Mouse (Mus musculus) embryonic facial prominence, embryonic 10.5 days (tissue): ENCODE measurements around the gene Kctd10. TPM values are rescaled to one million over a fixed set of nuclear protein-coding genes. Genes with fewer than 3 reads are reported as not detected.

Experiments used
- DNase-seq: peaks from one replicate; pipeline ENCODE4 v3.0.0-alpha.2; 2017; ENCODE audit warnings: low spot score
- H3K27ac ChIP-seq: fragments of 300-500 bp; sonication (generic); replicated peaks from 2 replicates; pipeline ENCODE4 v1.5.1; 2016; ENCODE audit warnings: mild to moderate bottlenecking
- H3K27me3 ChIP-seq: fragments of 300-500 bp; sonication (generic); replicated peaks from 2 replicates; pipeline ENCODE4 v1.6.1; 2016; ENCODE audit warnings: low read depth, mild to moderate bottlenecking; ENCODE audit not compliant: poor library complexity, severe bottlenecking
- H3K36me3 ChIP-seq: fragments of 300-500 bp; sonication (generic); replicated peaks from 2 replicates; pipeline ENCODE4 v1.6.1; 2016; ENCODE audit warnings: mild to moderate bottlenecking, moderate library complexity
- H3K4me1 ChIP-seq: fragments of 300-500 bp; sonication (generic); 2 replicates; pipeline ENCODE4 v1.6.1; 2016
- H3K4me3 ChIP-seq: fragments of 300-500 bp; sonication (generic); 2 replicates; pipeline ENCODE4 v1.5.1; 2016; ENCODE audit warnings: mild to moderate bottlenecking, moderate library complexity
- H3K9me3 ChIP-seq: fragments of 300-500 bp; sonication (generic); 2 replicates; pipeline ENCODE4 v1.6.1; 2016; ENCODE audit warnings: mild to moderate bottlenecking
- WGBS: fragments of 180-500 bp; shearing (Covaris S2); methylation state at CpG from one replicate; pipeline ENCODE4 v1.1.7; 2016; 5-methylcytosine and 5-hydroxymethylcytosine counted together
- polyA plus RNA-seq: library from polyadenylated mRNA; unstranded; fragments of >200 nt; fragmentation: Nextera tagmentation; extraction: Ambion mirVana; gene quantifications from 2 replicates; pipeline ENCODE4 v1.2.1, GENCODE M21; 2016

Kctd10 gene
- polyA plus RNA-seq, 1 experiment from 2014 or later, result 112 TPM

DNA sequence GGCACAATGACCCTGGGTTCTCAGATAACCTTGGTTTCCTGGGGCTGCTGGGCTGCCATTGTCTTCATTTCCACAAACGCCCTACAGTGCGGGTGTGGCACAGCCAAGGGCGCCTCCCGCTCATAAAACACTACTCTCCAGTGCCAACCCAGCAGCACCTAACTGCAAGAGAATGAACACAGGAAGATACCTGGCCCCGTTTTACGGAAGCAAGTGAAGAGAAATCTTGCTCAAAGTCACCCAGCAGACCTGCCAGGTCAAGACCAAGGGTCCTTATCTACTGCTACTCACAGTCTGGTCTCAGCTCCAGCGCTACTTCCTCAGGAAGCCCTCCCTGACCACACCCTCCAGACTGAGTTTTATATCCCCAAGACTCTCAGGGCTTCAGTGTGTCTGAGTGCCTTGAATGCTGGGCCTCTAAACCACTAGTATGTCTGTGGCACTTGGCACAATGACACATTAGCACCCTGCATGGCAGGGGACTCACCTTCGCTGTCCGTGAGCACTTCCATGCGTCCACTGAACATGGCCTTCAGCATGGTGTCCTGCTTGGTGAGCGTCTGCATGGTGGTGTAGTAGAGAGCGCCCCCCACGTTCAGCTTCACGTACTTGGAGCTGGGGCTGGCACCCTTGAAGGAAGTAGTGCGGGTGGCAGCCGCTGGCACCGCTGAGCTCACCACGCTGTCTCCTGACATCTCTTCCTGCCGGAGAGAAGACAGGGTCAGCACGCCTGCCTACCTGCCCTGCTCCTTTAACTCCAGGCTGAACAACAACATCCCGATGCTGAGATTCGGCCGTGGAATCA is 5.7 kb downstream of the Kctd10 start:
- Histone ChIP-seq H3K4me1 (peaks cover 81% of the 10 kb centered on the region), H3K4me3 (no peak overlapping the region), H3K27me3 (no peaks in the 10 kb centered on the region), H3K9me3 (no peaks in the 10 kb centered on the region), H3K27ac (0 out of 2 replicates have a peak overlapping the region, but pooled peaks have one; percentile 86), H3K36me3 (peaks cover 77% of the 10 kb centered on the region)
- WGBS, result 92% methylated on average over 23 of the region's 23 CpGs
- no peak for DNase-seq

DNA sequence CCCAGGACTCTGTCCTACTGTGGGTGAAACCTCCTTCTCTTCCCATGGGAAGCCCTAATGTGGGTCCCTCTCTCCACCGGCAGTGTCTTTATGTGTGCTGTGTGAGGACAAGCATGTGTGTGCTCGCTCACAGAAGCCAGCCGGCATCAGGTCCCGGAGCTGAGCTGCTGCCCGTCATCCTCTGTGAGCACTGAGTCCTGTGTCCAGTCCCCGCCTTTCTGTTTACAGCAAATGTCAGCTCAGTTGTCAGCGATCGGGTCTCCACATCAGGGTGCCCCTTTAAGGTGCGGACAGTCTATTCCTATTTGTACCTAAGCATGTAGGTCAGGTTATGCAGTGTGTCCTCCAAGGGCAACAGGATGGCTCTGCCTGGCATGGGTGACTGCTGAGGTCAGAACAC is 6.7 kb downstream of the Kctd10 start:
- Histone ChIP-seq H3K27ac (peak overlapping the region; percentile 86; the same call in 1 of the 2 replicates), H3K27me3 (no peaks in the 10 kb centered on the region), H3K4me1 (peaks cover 76% of the 10 kb centered on the region), H3K4me3 (no peak overlapping the region), H3K36me3 (peaks cover 87% of the 10 kb centered on the region), H3K9me3 (no peaks in the 10 kb centered on the region)
- WGBS, result 87% methylated on average over 9 of the region's 9 CpGs
- no peak for DNase-seq

DNA sequence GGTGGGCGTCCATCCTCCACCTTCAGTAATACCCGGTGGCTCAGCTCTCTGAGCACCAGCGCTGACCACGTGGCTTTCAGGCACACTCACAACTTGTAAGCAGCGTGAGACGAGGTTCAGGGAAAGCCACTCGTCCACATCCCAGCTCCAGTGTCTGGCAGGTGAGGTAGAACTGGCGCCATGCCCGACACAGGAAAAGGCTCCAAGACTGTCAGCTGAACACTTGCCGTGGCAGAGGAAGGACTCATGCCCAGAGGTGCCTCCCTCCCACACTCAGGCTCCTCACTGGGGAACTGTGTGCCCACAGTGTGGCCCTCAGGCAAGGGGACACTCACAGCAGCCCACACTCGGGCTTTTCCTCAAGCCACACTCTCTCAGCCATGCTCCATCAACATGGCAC is 7.1 kb downstream of the Kctd10 start:
- Histone ChIP-seq H3K27ac (peak overlapping the region; percentile 86), H3K4me3 (no peak overlapping the region), H3K36me3 (peaks cover 91% of the 10 kb centered on the region), H3K9me3 (no peaks in the 10 kb centered on the region), H3K27me3 (no peaks in the 10 kb centered on the region), H3K4me1 (peaks cover 73% of the 10 kb centered on the region)
- DNase-seq, result no peak
- WGBS, result 70% methylated on average over 11 of the region's 11 CpGs

DNA sequence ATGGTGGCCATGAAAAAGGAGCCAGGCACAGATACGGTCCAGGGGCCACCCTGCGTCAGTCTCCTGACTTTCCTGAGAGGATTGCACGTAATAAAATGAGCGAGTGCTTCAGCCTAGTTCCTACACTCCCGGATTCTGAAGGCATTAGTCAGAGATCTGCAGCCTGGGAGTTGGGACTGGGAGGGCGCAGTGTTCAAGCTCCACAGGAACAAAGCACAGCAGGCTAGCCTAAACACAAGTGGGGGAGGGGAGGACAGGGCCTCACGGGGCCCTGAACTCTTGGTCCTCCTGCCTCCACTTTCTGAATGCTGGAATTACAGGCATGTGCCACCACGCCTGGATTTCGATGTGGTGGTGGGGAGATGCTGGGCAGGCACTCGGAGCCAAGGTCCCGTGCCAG is 7.7 kb downstream of the Kctd10 start:
- peak; percentile 38 for DNase-seq
- 36% methylated on average over 11 of the region's 11 CpGs for WGBS
- H3K36me3 ChIP-seq, result peaks cover 95% of the 10 kb centered on the region
- H3K9me3 ChIP-seq, result no peaks in the 10 kb centered on the region
- peaks cover 67% of the 10 kb centered on the region for H3K4me1 ChIP-seq
- H3K4me3 ChIP-seq, result peak overlapping the region; percentile 17; the same call in 1 of the 2 replicates
- peak overlapping the region; percentile 86 for H3K27ac ChIP-seq
- H3K27me3 ChIP-seq, result no peaks in the 10 kb centered on the region

DNA sequence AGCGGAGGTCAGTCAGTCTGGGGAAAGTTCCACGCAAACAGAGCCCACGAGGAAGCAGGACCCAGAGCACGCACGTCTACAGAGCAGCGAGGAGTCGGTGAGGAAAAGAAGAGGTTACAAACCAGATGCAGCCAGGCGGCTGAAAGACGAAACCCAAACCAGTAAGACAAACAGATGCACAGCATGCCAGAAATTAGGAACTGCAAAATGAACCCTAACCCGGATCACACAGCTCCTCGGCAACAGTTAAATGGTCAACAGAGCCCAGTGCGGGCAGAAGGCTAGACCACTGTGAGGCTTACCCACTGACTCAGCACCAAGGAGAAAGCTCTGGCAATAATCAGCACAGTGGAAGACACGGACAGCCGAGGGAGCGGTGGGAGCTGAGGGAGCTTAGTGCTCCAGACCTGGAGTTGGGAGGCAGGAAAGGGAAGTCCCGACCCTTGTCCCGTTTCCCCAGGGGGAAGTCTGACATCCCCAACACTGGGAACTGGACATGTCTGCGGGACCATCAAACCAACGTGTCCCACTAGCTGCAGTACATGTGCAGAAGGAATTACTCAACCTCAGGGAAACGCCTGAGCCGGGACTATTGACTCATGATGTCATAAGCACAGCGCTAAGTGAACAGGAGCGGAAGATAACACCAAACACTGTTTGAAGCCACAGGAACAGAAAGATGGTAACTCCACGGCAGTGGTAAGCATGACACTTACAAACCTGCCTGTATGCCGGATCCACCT is 8.4 kb downstream of the Kctd10 start:
- Histone ChIP-seq H3K4me3 (peak overlapping the region; percentile 17; the same call in 1 of the 2 replicates), H3K9me3 (no peaks in the 10 kb centered on the region), H3K36me3 (peaks cover 99% of the 10 kb centered on the region), H3K27ac (peak overlapping the region; percentile 86), H3K27me3 (no peaks in the 10 kb centered on the region), H3K4me1 (peaks cover 62% of the 10 kb centered on the region)
- 54% methylated on average over 25 of the region's 25 CpGs for WGBS
- DNase-seq, result peak; percentile 27

DNA sequence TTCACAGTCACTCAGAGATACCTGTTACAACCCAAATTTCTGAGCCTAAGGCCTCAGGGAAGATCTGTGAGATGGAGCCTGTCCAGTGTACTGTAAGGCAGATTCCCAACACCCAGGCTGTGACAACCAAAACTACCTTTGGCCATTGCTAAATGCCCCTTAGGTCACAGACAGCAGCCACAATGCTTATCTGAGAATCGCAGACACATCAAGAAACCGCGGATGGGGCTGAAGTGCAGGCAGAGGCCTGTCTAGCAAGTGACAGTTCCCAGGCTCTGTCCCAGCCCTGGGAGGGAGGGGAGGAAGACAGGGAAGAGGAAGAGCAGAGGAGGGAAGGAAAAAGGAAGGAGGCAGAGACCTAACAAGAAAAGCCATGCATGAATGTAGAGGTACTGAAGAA is 9.0 kb downstream of the Kctd10 start:
- H3K27ac ChIP-seq, result peak overlapping the region; percentile 86

DNA sequence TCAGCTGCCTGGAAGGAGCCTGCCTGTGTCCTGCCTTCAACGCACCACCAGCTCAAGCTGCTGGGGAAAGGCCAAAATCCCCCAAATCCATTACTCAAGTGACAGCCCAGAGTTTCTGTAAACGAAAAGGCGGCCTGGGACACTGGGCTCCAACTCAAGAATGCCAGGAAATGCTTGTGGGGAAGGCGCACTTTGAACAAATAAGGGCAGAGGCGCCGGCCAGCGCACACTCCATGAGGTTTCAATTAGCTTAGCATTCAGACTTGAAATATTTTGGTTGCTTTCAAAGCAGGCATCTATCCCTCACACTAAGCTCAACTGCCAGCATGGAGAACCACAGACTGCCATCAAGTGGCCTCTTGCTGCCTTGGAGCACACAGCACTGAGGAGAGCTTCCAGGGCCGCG is 9.9 kb downstream of the Kctd10 start:
- Histone ChIP-seq H3K27me3 (no peaks in the 10 kb centered on the region), H3K4me3 (peak overlapping the region; percentile 33), H3K27ac (peak overlapping the region; percentile 86), H3K4me1 (peaks cover 57% of the 10 kb centered on the region), H3K36me3 (peaks cover 100% of the 10 kb centered on the region), H3K9me3 (no peaks in the 10 kb centered on the region)
- 38% methylated on average over 9 of the region's 9 CpGs for WGBS
- DNase-seq, result peak; percentile 77

More for the DNA sequence above, 9.0 kb downstream of the Kctd10 start:
- H3K27me3 ChIP-seq, result no peaks in the 10 kb centered on the region
- H3K36me3 ChIP-seq, result peaks cover 100% of the 10 kb centered on the region
- WGBS, result 70% methylated on average over 3 of the region's 3 CpGs
- H3K4me3 ChIP-seq, result peak overlapping the region; percentile 33; the same call in 1 of the 2 replicates
- no peak for DNase-seq
- peaks cover 62% of the 10 kb centered on the region for H3K4me1 ChIP-seq
- no peaks in the 10 kb centered on the region for H3K9me3 ChIP-seq

DNA sequence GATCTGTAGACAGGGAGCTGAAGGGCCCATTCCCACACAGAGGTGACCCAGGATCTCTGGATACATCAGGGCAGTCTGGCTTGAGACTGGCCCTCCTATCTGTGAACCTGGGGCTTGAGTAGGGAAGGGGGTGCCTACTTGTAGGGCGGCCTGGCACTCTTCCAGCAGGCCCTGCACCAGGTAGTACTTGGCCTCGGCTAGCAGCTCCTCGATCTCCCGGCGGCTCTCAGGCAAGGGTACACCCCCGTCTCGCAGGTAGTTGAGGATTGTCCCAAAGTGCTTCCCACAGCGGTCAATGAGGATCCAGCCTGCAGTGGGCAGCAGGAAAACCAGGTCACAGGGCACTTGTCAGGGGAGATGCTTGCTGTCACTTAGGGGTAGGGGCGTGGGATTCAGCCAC is 10.4 kb downstream of the Kctd10 start:
- WGBS, result 69% methylated on average over 9 of the region's 9 CpGs
- no peak for DNase-seq
- Histone ChIP-seq H3K27me3 (no peaks in the 10 kb centered on the region), H3K9me3 (no peaks in the 10 kb centered on the region), H3K4me3 (peak overlapping the region; percentile 33), H3K36me3 (peaks cover 100% of the 10 kb centered on the region), H3K4me1 (peaks cover 57% of the 10 kb centered on the region), H3K27ac (peak overlapping the region; percentile 86)

DNA sequence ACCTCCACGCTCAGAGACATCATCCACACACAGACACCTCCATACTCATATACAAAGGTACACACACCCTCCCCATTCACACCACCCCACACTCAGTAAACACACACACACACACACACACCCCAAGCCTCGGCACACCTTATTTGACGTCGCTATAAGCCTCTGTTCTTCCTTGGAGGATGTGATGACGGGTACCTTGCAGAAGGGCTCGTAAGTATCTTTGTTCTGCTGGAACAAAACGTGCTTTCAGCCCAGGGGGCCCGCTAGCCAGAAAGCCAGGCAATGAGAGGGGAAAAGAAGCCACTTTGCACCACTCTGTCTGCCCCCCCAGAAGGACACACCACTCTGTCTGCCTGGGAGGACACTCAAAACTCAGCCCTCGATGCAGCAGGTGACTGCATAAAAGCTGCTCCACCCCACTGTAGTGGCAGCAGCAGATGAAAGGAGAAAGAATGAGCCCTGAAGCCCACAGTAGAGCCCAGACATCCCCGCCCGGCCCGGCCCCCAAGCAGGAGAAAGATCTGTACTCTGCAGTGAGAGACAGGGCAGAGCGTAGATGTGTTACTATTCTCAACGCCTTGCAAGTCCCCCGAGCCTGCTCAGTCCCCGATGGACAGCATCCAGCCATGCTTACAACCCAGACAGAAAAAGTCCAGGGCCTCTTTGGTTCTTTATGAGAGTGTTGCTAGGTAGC is 11.4 kb downstream of the Kctd10 start:
- WGBS, result 93% methylated on average over 16 of the region's 16 CpGs
- Histone ChIP-seq H3K4me3 (no peak overlapping the region), H3K27me3 (no peaks in the 10 kb centered on the region), H3K9me3 (no peaks in the 10 kb centered on the region), H3K27ac (peak overlapping the region; percentile 86), H3K36me3 (peaks cover 100% of the 10 kb centered on the region), H3K4me1 (peaks cover 48% of the 10 kb centered on the region)
- DNase-seq, result no peak

DNA sequence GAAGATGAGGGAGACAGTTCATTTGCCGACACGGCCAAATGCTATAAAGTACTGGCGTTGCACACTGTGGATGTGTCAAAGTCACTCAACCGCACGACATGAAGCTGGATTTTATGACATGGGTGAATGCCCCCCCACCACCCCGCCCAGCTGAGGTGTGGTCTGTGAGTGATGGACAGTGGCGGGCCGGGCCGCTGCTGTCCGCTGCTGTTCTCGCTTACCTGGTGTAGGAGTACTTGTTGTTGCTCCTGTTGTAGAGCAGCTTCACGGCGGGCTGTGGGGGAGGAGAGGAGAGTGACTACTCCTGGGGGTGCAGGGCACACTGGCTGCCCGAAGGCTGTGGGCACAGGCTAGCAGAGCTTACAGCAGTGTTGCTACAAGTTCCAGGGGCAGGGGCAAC is 12.2 kb downstream of the Kctd10 start:
- H3K27me3 ChIP-seq, result no peaks in the 10 kb centered on the region
- 93% methylated on average over 14 of the region's 14 CpGs for WGBS
- no peak overlapping the region for H3K27ac ChIP-seq
- H3K4me3 ChIP-seq, result no peak overlapping the region
- DNase-seq, result no peak
- H3K36me3 ChIP-seq, result peaks cover 100% of the 10 kb centered on the region
- H3K4me1 ChIP-seq, result peaks cover 41% of the 10 kb centered on the region
- H3K9me3 ChIP-seq, result no peaks in the 10 kb centered on the region

DNA sequence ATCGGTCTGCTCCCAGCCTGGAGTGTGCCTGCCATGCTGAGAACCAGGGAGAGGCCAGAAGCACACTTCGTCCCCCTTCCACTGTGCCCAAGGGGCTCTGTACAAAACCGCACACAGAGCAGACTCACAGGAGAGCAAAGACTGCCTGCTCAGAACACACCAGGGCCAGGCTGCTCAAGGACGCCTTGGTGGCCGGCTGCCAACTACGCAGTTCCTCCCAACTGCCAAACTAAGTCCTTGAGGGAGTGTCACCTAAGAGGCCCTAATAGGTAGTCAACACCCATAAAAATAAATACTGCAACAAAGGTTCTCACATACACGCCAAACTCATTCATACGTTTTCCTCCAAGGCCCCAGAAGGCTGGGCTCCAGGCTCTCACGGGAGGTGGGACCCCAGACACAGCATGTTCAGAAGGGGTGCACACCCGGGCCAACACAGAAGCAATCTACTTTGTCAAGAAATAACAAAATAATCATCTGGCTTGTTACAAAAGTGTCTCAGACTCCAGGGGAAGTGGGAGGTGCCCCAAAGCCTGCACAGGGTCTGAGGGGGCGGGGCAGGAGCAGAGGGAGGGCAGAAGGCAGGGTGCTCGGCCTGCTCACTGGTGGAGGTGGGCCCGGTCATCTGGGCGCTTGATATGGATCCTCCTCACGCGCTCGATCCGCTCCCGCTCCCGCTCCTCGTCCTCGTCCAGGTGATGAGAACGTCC is 15.1 kb downstream of the Kctd10 start:
- H3K27ac ChIP-seq, result no peak overlapping the region
- no peaks in the 10 kb centered on the region for H3K9me3 ChIP-seq
- 94% methylated on average over 23 of the region's 23 CpGs for WGBS
- no peak overlapping the region for H3K4me3 ChIP-seq
- H3K36me3 ChIP-seq, result peaks cover 100% of the 10 kb centered on the region
- no peak for DNase-seq
- H3K27me3 ChIP-seq, result no peaks in the 10 kb centered on the region
- peaks cover 14% of the 10 kb centered on the region for H3K4me1 ChIP-seq

DNA sequence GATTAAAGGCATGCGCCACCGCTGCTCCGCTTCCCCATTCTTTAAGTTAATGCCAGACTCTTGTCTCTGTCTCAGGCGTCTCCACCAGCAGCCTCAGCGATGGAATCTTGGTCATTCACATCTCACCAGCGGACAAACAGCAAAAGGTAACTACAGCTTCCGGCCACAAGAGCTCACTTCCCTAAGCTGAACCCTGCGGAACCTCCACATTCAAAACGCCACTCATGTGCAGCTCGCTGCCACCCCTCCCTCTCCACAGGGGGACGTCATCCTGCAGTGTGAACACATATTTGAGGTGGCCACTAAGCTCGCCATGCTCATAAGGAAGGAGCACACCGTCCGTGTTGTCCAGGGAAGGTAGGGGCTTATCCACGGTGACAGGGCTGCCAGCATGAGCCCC is 19.3 kb downstream of the Kctd10 start:
- 89% methylated on average over 15 of the region's 15 CpGs for WGBS
- peaks cover 74% of the 10 kb centered on the region for H3K36me3 ChIP-seq
- no peak overlapping the region for H3K4me3 ChIP-seq

More for the DNA sequence above, 19.3 kb downstream of the Kctd10 start:
- DNase-seq, result no peak
- no peaks in the 10 kb centered on the region for H3K9me3 ChIP-seq
- H3K27ac ChIP-seq, result no peak overlapping the region
- H3K27me3 ChIP-seq, result no peaks in the 10 kb centered on the region
- peaks cover 27% of the 10 kb centered on the region for H3K4me1 ChIP-seq
